Mouse (Mus musculus): ENCODE results near the gene Tardbp. TPM values are rescaled to one million over a fixed set of nuclear protein-coding genes. Genes with fewer than 3 reads are reported as not detected.

Tardbp gene
- polyA plus RNA-seq, 1 experiment from 2014 or later: 76.7 TPM

DNA sequence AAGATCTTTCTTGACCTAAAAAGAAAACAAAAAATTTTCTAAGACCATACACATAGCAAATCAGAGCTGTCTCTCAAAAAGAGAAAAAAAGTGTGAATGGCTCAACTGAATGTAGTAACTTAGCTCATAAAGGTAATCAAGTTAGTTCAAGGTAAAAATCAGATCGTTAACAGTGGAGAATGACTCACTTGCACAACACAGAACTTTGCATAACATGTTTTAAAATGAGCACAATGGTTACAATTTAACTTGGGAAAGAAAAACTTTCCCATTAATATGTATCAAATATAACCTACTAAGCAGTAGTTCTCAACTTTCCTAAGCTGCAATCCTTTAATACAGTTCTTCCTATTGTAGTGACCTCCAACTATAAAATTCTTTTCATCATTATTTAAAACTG is 6.1 kb downstream of the Tardbp start:
- Histone ChIP-seq H3K9me3 (ENCODE audit: low read length) (no peaks in the 10 kb centered on the region), H3K36me3 (replicated peaks; ENCODE audit: insufficient read depth, low read length) (peaks cover 80% of the 10 kb centered on the region), H3K4me3 (ENCODE audit: low read depth, low read length) (no peak overlapping the region), H3K27me3 (ENCODE audit: insufficient read depth, low read length) (no peaks in the 10 kb centered on the region), H3K4me1 (ENCODE audit: insufficient read depth) (peaks cover 23% of the 10 kb centered on the region), H3K27ac (ENCODE audit: low read depth) (no peak overlapping the region), H3K9ac (replicated peaks) (no peak overlapping the region), H3K4me2 (ENCODE audit: low read depth, low read length) (no peak overlapping the region)
- no peak for TF ChIP-seq CTCF (IDR thresholded peaks at IDR 0.05; ENCODE audit: low read depth)
- TF ChIP-seq EP300 (IDR thresholded peaks at IDR 0.05; ENCODE audit: low read depth): no peak
- DNase-seq (no peak), ATAC-seq (peak; percentile 53)
- 75% methylated on average over 1 of the region's 1 CpGs for WGBS (ENCODE audit: insufficient replicate concordance)

DNA sequence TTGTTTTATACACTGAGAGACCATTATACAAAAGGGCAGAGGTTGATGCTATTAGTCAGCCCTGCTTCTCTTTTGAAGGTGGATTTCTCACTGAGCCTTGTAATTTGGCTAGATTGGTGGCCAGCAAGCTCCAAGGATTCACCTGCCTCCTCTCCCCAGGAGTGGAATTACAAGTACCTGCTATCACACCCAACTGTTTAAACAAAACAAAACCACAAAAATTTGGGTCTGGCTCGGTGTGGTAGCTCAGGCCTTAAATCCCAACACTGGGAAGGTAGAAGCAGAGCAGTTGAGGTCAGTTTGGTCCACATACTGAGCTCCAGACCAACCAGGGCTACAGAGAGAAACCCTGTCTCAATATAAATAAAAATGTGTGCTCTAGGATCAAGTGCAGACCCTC is 7.0 kb downstream of the Tardbp start:
- Histone ChIP-seq H3K36me3 (replicated peaks; ENCODE audit: insufficient read depth, low read length) (peaks cover 84% of the 10 kb centered on the region), H3K27me3 (ENCODE audit: insufficient read depth, low read length) (no peaks in the 10 kb centered on the region), H3K4me2 (ENCODE audit: low read depth, low read length) (no peak overlapping the region), H3K4me1 (ENCODE audit: insufficient read depth) (peaks cover 18% of the 10 kb centered on the region), H3K9me3 (ENCODE audit: low read length) (no peaks in the 10 kb centered on the region), H3K27ac (ENCODE audit: low read depth) (no peak overlapping the region), H3K4me3 (ENCODE audit: low read depth, low read length) (no peak overlapping the region), H3K9ac (replicated peaks) (0 out of 2 replicates have a peak overlapping the region, but pooled peaks have one; percentile 26)
- ATAC-seq (no peak), DNase-seq (no peak)
- TF ChIP-seq EP300 (IDR thresholded peaks at IDR 0.05; ENCODE audit: low read depth): no peak
- TF ChIP-seq CTCF (IDR thresholded peaks at IDR 0.05; ENCODE audit: low read depth): no peak
- WGBS (ENCODE audit: insufficient replicate concordance): 57% methylated on average over 1 of the region's 1 CpGs

- Histone ChIP-seq H3K4me1 (ENCODE audit: insufficient read depth) (0 out of 2 replicates have a peak, but pooled peaks cover 3% of the 10 kb centered on the region), H3K9ac (replicated peaks) (no peak overlapping the region), H3K27me3 (ENCODE audit: insufficient read depth, low read length) (no peaks in the 10 kb centered on the region), H3K4me3 (ENCODE audit: low read depth, low read length) (no peak overlapping the region), H3K9me3 (ENCODE audit: low read length) (no peaks in the 10 kb centered on the region), H3K4me2 (ENCODE audit: low read depth, low read length) (no peak overlapping the region), H3K27ac (ENCODE audit: low read depth) (no peak overlapping the region), H3K36me3 (replicated peaks; ENCODE audit: insufficient read depth, low read length) (peaks cover 59% of the 10 kb centered on the region)
- WGBS (ENCODE audit: insufficient replicate concordance): 87% methylated on average over 9 of the region's 9 CpGs
- no peak for ATAC-seq
- no peak for DNase-seq
- no peak for TF ChIP-seq CTCF (IDR thresholded peaks at IDR 0.05; ENCODE audit: low read depth)
- no peak for TF ChIP-seq EP300 (IDR thresholded peaks at IDR 0.05; ENCODE audit: low read depth)
Observed at GRCm38 (mm10) chr4:148613738-148614137, 13.1 kb downstream of the Tardbp start.

GRCm38 (mm10) chr4:148612557-148612956 is 14.3 kb downstream of the Tardbp start:
- H3K27me3 ChIP-seq (ENCODE audit: insufficient read depth, low read length): no peaks in the 10 kb centered on the region
- 68% methylated on average over 4 of the region's 4 CpGs for WGBS (ENCODE audit: insufficient replicate concordance)
- H3K27ac ChIP-seq (ENCODE audit: low read depth): no peak overlapping the region
- H3K9me3 ChIP-seq (ENCODE audit: low read length): no peaks in the 10 kb centered on the region
- no peaks in the 10 kb centered on the region for H3K4me1 ChIP-seq (ENCODE audit: insufficient read depth)
- H3K4me3 ChIP-seq (ENCODE audit: low read depth, low read length): no peak overlapping the region
- peaks cover 51% of the 10 kb centered on the region for H3K36me3 ChIP-seq (replicated peaks; ENCODE audit: insufficient read depth, low read length)
- H3K4me2 ChIP-seq (ENCODE audit: low read depth, low read length): no peak overlapping the region
- DNase-seq (no peak), ATAC-seq (no peak)
- H3K9ac ChIP-seq (replicated peaks): no peak overlapping the region
- TF ChIP-seq EP300 (IDR thresholded peaks at IDR 0.05; ENCODE audit: low read depth): no peak
- TF ChIP-seq CTCF (IDR thresholded peaks at IDR 0.05; ENCODE audit: low read depth): no peak

DNA sequence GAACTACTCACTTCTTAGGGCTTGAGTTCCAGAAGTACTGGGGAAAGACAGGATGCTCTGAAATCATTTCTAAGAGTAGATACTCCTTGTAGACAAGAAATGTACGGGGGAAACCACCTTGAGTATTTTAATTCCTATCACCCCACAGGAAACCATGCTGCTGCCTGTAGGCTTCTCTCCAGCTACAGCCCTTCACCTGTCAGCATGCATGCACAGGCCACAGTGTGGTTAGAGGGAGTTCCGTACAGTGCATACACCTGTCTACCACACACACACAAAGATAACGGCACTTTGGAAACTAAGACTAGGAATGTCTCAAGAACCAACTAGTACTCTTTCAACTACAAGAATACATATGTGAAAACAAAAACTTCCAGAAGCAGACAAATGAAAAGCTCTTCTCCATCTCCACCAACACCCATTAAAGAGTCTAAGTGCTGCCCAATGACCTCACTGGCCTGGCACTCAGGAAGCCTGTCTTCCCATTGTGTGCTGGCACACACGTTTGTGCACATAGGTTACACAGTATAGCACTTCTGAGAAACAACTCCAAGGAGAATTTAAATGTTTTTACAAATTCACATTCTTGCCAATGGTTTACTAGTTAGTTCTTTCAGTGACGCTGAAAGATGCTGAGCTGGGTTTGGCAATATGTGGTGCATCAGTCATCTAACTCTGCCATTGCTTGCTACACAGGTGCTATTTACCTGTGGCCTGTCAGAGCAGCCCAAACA is 16.0 kb downstream of the Tardbp start:
- Histone ChIP-seq H3K9ac (replicated peaks) (no peak overlapping the region), H3K9me3 (ENCODE audit: low read length) (no peaks in the 10 kb centered on the region), H3K4me3 (ENCODE audit: low read depth, low read length) (no peak overlapping the region), H3K36me3 (replicated peaks; ENCODE audit: insufficient read depth, low read length) (peaks cover 46% of the 10 kb centered on the region), H3K27ac (ENCODE audit: low read depth) (no peak overlapping the region), H3K4me1 (ENCODE audit: insufficient read depth) (no peaks in the 10 kb centered on the region), H3K4me2 (ENCODE audit: low read depth, low read length) (no peak overlapping the region), H3K27me3 (ENCODE audit: insufficient read depth, low read length) (no peaks in the 10 kb centered on the region)
- ATAC-seq (no peak), DNase-seq (no peak)
- TF ChIP-seq EP300 (IDR thresholded peaks at IDR 0.05; ENCODE audit: low read depth): no peak
- no peak for TF ChIP-seq CTCF (IDR thresholded peaks at IDR 0.05; ENCODE audit: low read depth)
- WGBS (ENCODE audit: insufficient replicate concordance): 64% methylated on average over 5 of the region's 5 CpGs

- 76% methylated on average over 5 of the region's 5 CpGs for WGBS (ENCODE audit: insufficient replicate concordance)
- TF ChIP-seq CTCF (IDR thresholded peaks at IDR 0.05; ENCODE audit: low read depth): no peak
- TF ChIP-seq EP300 (IDR thresholded peaks at IDR 0.05; ENCODE audit: low read depth): no peak
- no peak overlapping the region for H3K4me2 ChIP-seq (ENCODE audit: low read depth, low read length)
- H3K4me1 ChIP-seq (ENCODE audit: insufficient read depth): no peaks in the 10 kb centered on the region
- no peak overlapping the region for H3K27ac ChIP-seq (ENCODE audit: low read depth)
- no peaks in the 10 kb centered on the region for H3K27me3 ChIP-seq (ENCODE audit: insufficient read depth, low read length)
- H3K4me3 ChIP-seq (ENCODE audit: low read depth, low read length): no peak overlapping the region
- peaks cover 36% of the 10 kb centered on the region for H3K36me3 ChIP-seq (replicated peaks; ENCODE audit: insufficient read depth, low read length)
- no peak overlapping the region for H3K9ac ChIP-seq (replicated peaks)
- H3K9me3 ChIP-seq (ENCODE audit: low read length): no peaks in the 10 kb centered on the region
- DNase-seq: no peak
- peak; percentile 35; the same call in 1 of the 2 replicates for ATAC-seq
Observed at GRCm38 (mm10) chr4:148609805-148610204, 17.0 kb downstream of the Tardbp start.
